Mouse (Mus musculus) C2C12 (cell line): ENCODE measurements around the gene Foxo4. TPM values are rescaled to one million over a fixed set of nuclear protein-coding genes. Genes with fewer than 3 reads are reported as not detected.

Source experiments
- H3K27me3 ChIP-seq: one replicate; pipeline ENCODE4 v1.6.1; 2011; ENCODE audit not compliant: control insufficient read depth, insufficient read depth, insufficient read length
- H3K36me3 ChIP-seq: one replicate; pipeline ENCODE4 v1.6.1; 2011; ENCODE audit not compliant: control insufficient read depth, insufficient read depth
- H3K4me3 ChIP-seq: one replicate; pipeline ENCODE4 v1.5.1; 2011; ENCODE audit warnings: mild to moderate bottlenecking, control low read depth; ENCODE audit not compliant: poor library complexity, insufficient read depth, severe bottlenecking
- H3K79me2 ChIP-seq: one replicate; pipeline ENCODE4 v1.6.1; 2011; ENCODE audit not compliant: control insufficient read depth, insufficient read depth
- H3K79me3 ChIP-seq: one replicate; pipeline ENCODE4 v1.6.1; 2011; ENCODE audit warnings: low read depth, control low read depth
- H3ac ChIP-seq: one replicate; pipeline ENCODE3; 2011; ENCODE audit warnings: low read depth; ENCODE audit not compliant: control insufficient read depth, insufficient read length
- CEBPB ChIP-seq: IDR thresholded peaks from one replicate; pipeline ENCODE4 v1.6.1; 2011; ENCODE audit warnings: low read depth, mild to moderate bottlenecking, control low read depth, moderate library complexity
- CTCF ChIP-seq: IDR thresholded peaks from one replicate; pipeline ENCODE4 v1.5.1; 2011; ENCODE audit not compliant: control insufficient read depth, insufficient read depth, insufficient read length
- FOSL1 ChIP-seq: IDR thresholded peaks from one replicate; pipeline ENCODE4 v1.8.0; 2011; ENCODE audit warnings: mild to moderate bottlenecking, low read length; ENCODE audit not compliant: poor library complexity, insufficient read depth, severe bottlenecking
- MAX ChIP-seq: IDR thresholded peaks from one replicate; pipeline ENCODE4 v1.6.1; 2011; ENCODE audit warnings: mild to moderate bottlenecking, control low read depth
- MYOD1 ChIP-seq: IDR thresholded peaks from one replicate; pipeline ENCODE4 v1.6.1; 2011; ENCODE audit warnings: low read depth; ENCODE audit not compliant: control insufficient read depth, insufficient read length
- MYOG ChIP-seq: IDR thresholded peaks from one replicate; pipeline ENCODE4 v1.6.1; 2011; ENCODE audit not compliant: control insufficient read depth, insufficient read length; ENCODE audit errors: extremely low read depth
- USF1 ChIP-seq: IDR thresholded peaks from one replicate; pipeline ENCODE4 v1.6.1; 2011; ENCODE audit warnings: low read depth, mild to moderate bottlenecking, control low read depth, moderate library complexity
- polyA plus RNA-seq: library from polyadenylated mRNA; unstranded; fragments of >200 nt; fragmentation: generic; extraction: Trizol; gene quantifications from one replicate; pipeline ENCODE4 v1.2.1, GENCODE M21; 2012; ENCODE audit warnings: missing spikeins

The Foxo4 gene
- polyA plus RNA-seq, 1 experiment, result 8.6 TPM

DNA sequence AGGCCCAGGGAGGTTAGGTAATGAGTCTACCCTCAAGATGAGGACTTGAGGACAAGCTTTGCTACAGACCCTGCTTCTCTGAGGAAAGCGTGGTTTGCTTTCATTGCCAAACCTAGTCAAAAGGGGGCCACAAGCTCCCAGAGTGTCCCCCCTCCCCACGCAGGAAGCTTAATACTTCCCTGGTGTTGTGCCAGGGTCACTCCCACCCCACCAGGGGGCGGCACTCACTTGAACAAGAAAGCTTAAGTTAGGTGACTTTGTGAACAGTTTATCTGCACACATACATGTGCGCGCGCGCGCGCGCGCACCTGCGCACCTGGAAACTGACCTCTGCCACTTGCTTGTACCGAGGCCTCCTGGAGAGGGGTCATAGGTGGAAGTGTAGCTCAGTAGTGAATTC, 2.3 kb downstream of the Foxo4 start:
- H3K79me2 ChIP-seq, result no peaks in the 10 kb centered on the region
- no peaks in the 10 kb centered on the region for H3K79me3 ChIP-seq
- no peaks in the 10 kb centered on the region for H3K36me3 ChIP-seq
- no peak overlapping the region for H3K4me3 ChIP-seq
- no peak for TF ChIP-seq CTCF
- TF ChIP-seq MAX, result no peak
- no peak for TF ChIP-seq MYOG
- no peak overlapping the region for H3ac ChIP-seq
- H3K27me3 ChIP-seq, result no peaks in the 10 kb centered on the region

DNA sequence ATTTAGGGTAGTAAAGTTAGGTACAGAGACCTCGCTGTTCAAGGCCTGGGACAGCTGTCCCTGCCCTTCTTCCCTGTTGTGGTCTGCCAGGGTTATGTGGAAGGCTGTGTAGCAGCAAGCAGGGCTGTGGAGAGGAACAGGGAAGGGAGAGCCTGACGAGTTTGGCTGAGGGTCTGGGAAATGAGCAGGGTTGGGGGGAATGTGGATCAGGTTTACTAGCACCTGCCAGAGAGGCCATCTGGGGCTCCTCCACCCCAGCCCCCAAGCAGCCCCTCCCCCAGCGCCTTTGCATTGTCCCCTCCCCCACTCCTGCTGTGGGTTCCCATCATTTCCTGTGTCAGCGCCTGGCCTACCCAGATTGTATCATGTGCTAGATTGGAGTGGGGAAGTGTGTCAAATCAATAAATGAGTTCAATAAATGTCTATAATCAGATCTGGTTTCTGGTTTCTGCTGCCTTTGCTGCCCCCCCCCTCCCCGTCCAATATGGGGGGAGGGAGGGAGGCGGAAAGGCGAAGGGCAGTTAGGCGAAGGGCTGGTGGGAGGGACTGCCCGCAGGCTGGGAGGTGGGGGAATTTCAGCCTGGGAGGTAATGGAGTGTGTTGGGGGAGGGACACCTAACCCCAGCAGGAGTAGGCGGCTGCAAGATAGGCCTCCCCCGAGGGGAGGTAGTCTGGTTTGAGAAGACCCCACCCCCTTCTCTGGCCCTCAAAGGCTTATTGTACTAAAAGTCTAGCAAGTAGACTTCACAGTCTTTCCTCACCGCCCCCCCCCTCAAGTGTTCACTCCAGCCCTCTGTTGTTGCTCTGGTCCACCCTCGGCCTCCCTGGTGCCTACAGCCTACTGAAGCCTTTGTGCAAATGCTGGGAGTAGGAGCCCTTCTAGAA, 6.4 kb downstream of the Foxo4 start:
- H3ac ChIP-seq, result no peak overlapping the region
- H3K36me3 ChIP-seq, result no peaks in the 10 kb centered on the region
- no peaks in the 10 kb centered on the region for H3K79me3 ChIP-seq
- no peaks in the 10 kb centered on the region for H3K27me3 ChIP-seq
- H3K79me2 ChIP-seq, result no peaks in the 10 kb centered on the region
- H3K4me3 ChIP-seq, result no peak overlapping the region
- TF ChIP-seq USF1 (no peak), CTCF (no peak), CEBPB (no peak), MYOD1 (peak; percentile 60), MAX (no peak), FOSL1 (no peak)

DNA sequence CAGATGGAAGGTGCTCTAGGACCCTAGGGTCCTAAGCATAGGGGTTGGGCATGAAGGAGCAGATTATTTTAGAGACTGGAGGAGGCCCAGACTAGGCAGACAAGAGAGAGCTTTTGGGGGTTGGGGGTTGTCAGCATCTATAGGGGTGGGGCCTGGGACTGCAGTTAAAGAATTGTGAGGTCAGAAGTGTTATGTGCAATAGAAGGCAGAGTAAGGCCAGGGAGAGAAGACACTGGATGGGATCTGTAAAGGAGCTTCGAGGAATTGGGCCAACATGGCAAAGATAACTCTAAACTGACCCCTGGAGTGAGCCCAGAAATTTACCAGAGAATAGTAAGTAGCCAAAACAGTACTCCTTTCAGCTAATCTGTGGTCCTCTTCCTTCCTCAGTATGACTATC, 9.6 kb downstream of the Foxo4 start, which contains the start of gene Gm614:
Gene Gm614 (minus strand): TSS at position 101 of the 400 bp plus-strand sequence.
- H3ac ChIP-seq, result no peak within 1 kb of the TSS
- no peak within 1 kb of the TSS for H3K4me3 ChIP-seq
- H3K79me2 ChIP-seq, result no peaks in the 10 kb centered on the region
- H3K27me3 ChIP-seq, result no peaks in the 10 kb centered on the region
- no peaks in the 10 kb centered on the region for H3K79me3 ChIP-seq
- no peak for TF ChIP-seq CEBPB
- no peak for TF ChIP-seq FOSL1
- TF ChIP-seq MYOG, result no peak
- TF ChIP-seq MAX, result no peak
- no peak for TF ChIP-seq CTCF
- no peak for TF ChIP-seq USF1
- no peak for TF ChIP-seq MYOD1
- H3K36me3 ChIP-seq, result no peaks in the 10 kb centered on the region

DNA sequence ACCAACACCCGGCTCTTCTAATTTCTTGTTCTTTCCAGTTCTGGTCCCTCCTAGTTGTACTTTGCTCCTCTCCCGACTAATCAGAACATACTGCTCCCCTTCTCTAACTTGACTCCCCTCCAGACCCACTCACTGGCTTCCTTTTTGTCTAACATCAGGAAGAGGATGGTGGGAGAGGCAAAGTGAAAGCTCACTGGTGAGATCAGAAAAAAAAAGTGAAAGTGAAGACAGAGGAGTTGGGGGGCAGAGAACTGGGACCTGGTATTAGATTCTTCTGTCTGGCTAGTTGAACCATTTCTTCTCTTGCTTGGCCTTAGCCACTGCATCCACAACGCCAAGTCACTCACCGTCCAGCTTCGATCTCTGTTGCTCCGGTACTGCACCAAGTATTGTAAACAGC, 12.3 kb downstream of the Foxo4 start:
- H3ac ChIP-seq, result no peak overlapping the region
- no peaks in the 10 kb centered on the region for H3K36me3 ChIP-seq
- no peak overlapping the region for H3K4me3 ChIP-seq
- no peaks in the 10 kb centered on the region for H3K79me2 ChIP-seq
- no peaks in the 10 kb centered on the region for H3K79me3 ChIP-seq
- H3K27me3 ChIP-seq, result no peaks in the 10 kb centered on the region
- TF ChIP-seq MAX, result no peak
- no peak for TF ChIP-seq FOSL1
- no peak for TF ChIP-seq CEBPB
- TF ChIP-seq MYOG, result no peak
- no peak for TF ChIP-seq USF1
- no peak for TF ChIP-seq MYOD1
- no peak for TF ChIP-seq CTCF

DNA sequence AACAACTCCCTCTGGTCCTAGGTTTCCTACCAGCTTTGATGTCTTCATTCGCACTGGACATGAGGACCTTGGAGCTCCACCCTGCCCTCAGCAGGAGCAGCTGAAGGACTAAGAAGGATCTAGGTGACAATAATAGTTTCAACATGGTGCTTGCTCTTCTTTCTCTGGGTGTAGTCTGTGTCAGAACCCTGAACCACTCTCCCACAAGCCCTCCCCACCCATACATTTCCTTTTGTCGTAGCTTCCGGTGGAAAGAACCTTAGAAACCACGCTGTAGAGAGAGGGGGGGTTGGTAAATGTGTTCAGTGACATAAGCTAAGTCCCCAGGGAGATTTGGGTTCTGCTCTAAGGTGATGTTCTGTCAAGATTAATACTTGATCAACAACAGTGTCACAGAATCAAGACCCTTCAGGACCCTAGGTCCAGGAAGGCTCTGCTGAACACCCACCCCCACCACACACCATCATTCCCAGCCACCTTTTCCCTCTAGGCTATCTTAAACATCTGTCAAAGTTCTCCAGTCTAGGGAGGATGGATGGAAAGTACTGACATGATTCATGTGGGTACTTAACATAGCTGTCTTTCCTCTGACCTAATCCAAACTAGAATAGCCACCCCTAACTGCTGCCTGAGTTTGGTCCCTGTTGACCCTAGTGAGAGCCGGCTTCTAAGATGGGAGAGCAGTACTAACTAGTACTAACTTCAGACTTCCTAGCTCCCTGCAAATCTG, 13.9 kb downstream of the Foxo4 start, which contains the start of gene Il2rg:
Gene Il2rg (minus strand): TSS at position 231 of the 730 bp plus-strand sequence.
- Histone ChIP-seq H3K79me3 (no peaks in the 10 kb centered on the region), H3K4me3 (no peak within 1 kb of the TSS), H3ac (no peak within 1 kb of the TSS), H3K79me2 (no peaks in the 10 kb centered on the region), H3K36me3 (no peaks in the 10 kb centered on the region), H3K27me3 (no peaks in the 10 kb centered on the region)
- TF ChIP-seq USF1 (no peak), MYOG (no peak), CTCF (no peak), CEBPB (no peak), MAX (no peak), MYOD1 (no peak), FOSL1 (no peak)
